Mouse (Mus musculus) cerebellum, adult 8-10 months (tissue): ENCODE measurements around the gene Tmem131.

Experiments
- DNase-seq: peaks from one replicate; pipeline ENCODE4 v3.0.0; 2022

The Tmem131 gene

GRCm38 (mm10) chr1:36768786-36769185 is 174.7 kb downstream of the Tmem131 start:
- DNase-seq, result no peak

GRCm38 (mm10) chr1:36767321-36767720 is 176.1 kb downstream of the Tmem131 start:
- DNase-seq, result no peak

GRCm38 (mm10) chr1:36766431-36767205 is 176.8 kb downstream of the Tmem131 start:
- no peak for DNase-seq

GRCm38 (mm10) chr1:36761568-36761967 is 181.9 kb downstream of the Tmem131 start, which contains the start of gene Zap70:
Gene Zap70, plus strand, starts transcription at chr1:36761798.
- no peak for DNase-seq

- no peak for DNase-seq
These were observed 182.4 kb downstream of the Tmem131 start for GRCm38 (mm10) chr1:36761061-36761460.

GRCm38 (mm10) chr1:36760401-36760800 is 183.1 kb downstream of the Tmem131 start:
- DNase-seq, result no peak

GRCm38 (mm10) chr1:36759076-36759475 is 184.4 kb downstream of the Tmem131 start:
- DNase-seq, result no peak

- DNase-seq, result no peak
These were observed 184.9 kb downstream of the Tmem131 start for GRCm38 (mm10) chr1:36758553-36758952.

- DNase-seq, result no peak
These were observed 189.4 kb downstream of the Tmem131 start for GRCm38 (mm10) chr1:36753932-36754675.

GRCm38 (mm10) chr1:36746452-36746851 is 197.0 kb downstream of the Tmem131 start:
- DNase-seq, result peak; percentile 17

- DNase-seq, result no peak
These were observed 197.8 kb downstream of the Tmem131 start for GRCm38 (mm10) chr1:36745661-36746060.

GRCm38 (mm10) chr1:36744268-36744944 is 199.1 kb downstream of the Tmem131 start:
- DNase-seq, result peak; percentile 79

GRCm38 (mm10) chr1:36743046-36743445 is 200.4 kb downstream of the Tmem131 start:
- no peak for DNase-seq
